Mouse (Mus musculus) heart, embryonic 14.5 days (tissue): ENCODE results near the gene Hipk1. TPM values are rescaled to one million over a fixed set of nuclear protein-coding genes. Genes with fewer than 3 reads are reported as not detected.
"Not testable (repeated sequence)": the region's sequence is repeated elsewhere in the genome, so short reads cannot be mapped to it uniquely, and the experiment has no call there.

Source experiments
- ATAC-seq: fragments of 200-750 bp; cut with Nextera tagmentation; 2 replicates; pipeline ENCODE4 v1.8.0; 2017; ENCODE audit warnings: low read depth, moderate TSS enrichment; ENCODE audit not compliant: insufficient number of reproducible peaks, insufficient read depth, low FRiP score
- H3K27ac ChIP-seq, 2 experiments: fragments of 200-500 bp in 1 of 2; fragments of 300-500 bp in 1 of 2; sonication (generic) in 1 of 2; replicated peaks in 1 of 2; 2 replicates each; pipeline ENCODE4 v1.5.1; 2012 to 2014; ENCODE audit warnings: low read depth in 2 of 2, low read length in 2 of 2, control low read depth in 1 of 2, mild to moderate bottlenecking in 1 of 2, mixed read lengths in 1 of 2; ENCODE audit not compliant: control insufficient read depth in 1 of 2, insufficient read depth in 1 of 2
- H3K27me3 ChIP-seq: fragments of 300-500 bp; sonication (generic); 2 replicates; pipeline ENCODE4 v1.6.1; 2014; ENCODE audit warnings: mild to moderate bottlenecking, low read length, control low read depth; ENCODE audit not compliant: control insufficient read depth, insufficient read depth
- H3K36me3 ChIP-seq: fragments of 300-500 bp; sonication (generic); 2 replicates; pipeline ENCODE4 v1.6.1; 2014; ENCODE audit warnings: mild to moderate bottlenecking, control low read depth, low read length, mixed read lengths; ENCODE audit not compliant: control insufficient read depth, insufficient read depth
- H3K4me1 ChIP-seq, 2 experiments: fragments of 200-500 bp in 1 of 2; fragments of 300-500 bp in 1 of 2; sonication (generic) in 1 of 2; 2 replicates each; pipeline ENCODE4 v1.6.1; 2012 to 2014; ENCODE audit warnings: low read length in 2 of 2, control low read depth in 1 of 2, mixed read lengths in 1 of 2; ENCODE audit not compliant: control insufficient read depth in 2 of 2, insufficient read depth in 2 of 2
- H3K4me2 ChIP-seq: fragments of 300-500 bp; sonication (generic); 2 replicates; pipeline ENCODE4 v1.6.1; 2014; ENCODE audit warnings: mild to moderate bottlenecking, low read length
- H3K4me3 ChIP-seq, 2 experiments: fragments of 200-500 bp in 1 of 2; fragments of 300-500 bp in 1 of 2; sonication (generic) in 1 of 2; 2 replicates each; pipeline ENCODE4 v1.5.1; 2012 to 2014; ENCODE audit warnings: low read length in 2 of 2, mild to moderate bottlenecking in 2 of 2, control low read depth in 1 of 2, low read depth in 1 of 2, moderate library complexity in 1 of 2; ENCODE audit not compliant: control insufficient read depth in 1 of 2, insufficient read depth in 1 of 2
- H3K9ac ChIP-seq: fragments of 300-500 bp; sonication (generic); 2 replicates; pipeline ENCODE4 v1.6.1; 2014; ENCODE audit warnings: mild to moderate bottlenecking, low read length
- H3K9me3 ChIP-seq: fragments of 300-500 bp; sonication (generic); 2 replicates; pipeline ENCODE4 v1.6.1; 2016; ENCODE audit warnings: low read length, control low read depth; ENCODE audit not compliant: control insufficient read depth
- WGBS: fragments of 180-500 bp; shearing (Covaris S2); extraction: QIAGEN DNeasy Blood & Tissue Kit; methylation state at CpG from one replicate; pipeline ENCODE4 v1.1.7; 2014; 5-methylcytosine and 5-hydroxymethylcytosine counted together
- polyA plus RNA-seq: library from polyadenylated mRNA; unstranded; fragments of >200 nt; fragmentation: Nextera tagmentation; extraction: Ambion mirVana; gene quantifications from 2 replicates; pipeline ENCODE4 v1.2.1, GENCODE M21; 2014

The Hipk1 gene
- polyA plus RNA-seq, 1 experiment from 2014 or later: 15.3 TPM

DNA sequence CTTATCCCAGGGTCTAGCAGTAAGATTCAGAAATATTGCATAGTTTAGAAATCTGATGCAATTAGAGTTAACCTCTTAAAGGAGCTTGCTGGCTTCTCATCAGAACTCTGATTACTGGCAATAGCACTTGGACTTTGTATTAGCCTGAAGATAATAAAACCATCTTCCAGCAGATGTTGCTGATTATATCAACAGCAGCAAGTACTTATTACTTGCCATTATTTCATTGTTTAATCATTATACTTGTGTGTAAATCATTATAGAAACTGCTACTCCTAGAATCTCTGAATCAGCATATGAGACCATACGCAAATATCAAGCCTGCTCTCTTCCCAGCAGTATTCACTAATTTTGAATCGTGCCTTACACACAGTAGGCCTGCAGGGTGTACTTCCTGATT, 42.6 kb upstream of the Hipk1 start:
- Histone ChIP-seq H3K9ac (no peak overlapping the region), H3K36me3 (no peaks in the 10 kb centered on the region), H3K27me3 (no peaks in the 10 kb centered on the region), H3K4me3 (no peak overlapping the region), H3K27ac (no peak overlapping the region), H3K9me3 (no peaks in the 10 kb centered on the region), H3K4me1 (peaks cover 5 to 24% of the 10 kb centered on the region in 2 experiments), H3K4me2 (no peak overlapping the region)
- 92% methylated on average over 2 of the region's 2 CpGs for WGBS
- no peak for ATAC-seq

GRCm38 (mm10) chr3:103832426-103832825, 41.1 kb upstream of the Hipk1 start, which contains the start of gene Bcl2l15:
TSS of gene Bcl2l15 (plus strand) at chr3:103832601.
- Histone ChIP-seq H3K27ac (peak within 1 kb of the TSS in 1 of 2 experiments; percentile 19; a peak in 2 of 4 replicates), H3K36me3 (no peaks in the 10 kb centered on the region), H3K9me3 (no peaks in the 10 kb centered on the region), H3K27me3 (no peaks in the 10 kb centered on the region), H3K9ac (no peak within 1 kb of the TSS), H3K4me3 (no peak within 1 kb of the TSS), H3K4me2 (no peak within 1 kb of the TSS), H3K4me1 (peaks cover 5 to 24% of the 10 kb centered on the region in 2 experiments)
- no peak for ATAC-seq

- no peak overlapping the region for H3K4me3 ChIP-seq
- no peak overlapping the region for H3K9ac ChIP-seq
- no peaks in the 10 kb centered on the region for H3K36me3 ChIP-seq
- peak overlapping the region in 1 of 2 experiments; percentile 19; a peak in 1 of 4 replicates for H3K27ac ChIP-seq
- H3K4me1 ChIP-seq: peaks cover 5 to 24% of the 10 kb centered on the region in 2 experiments
- H3K9me3 ChIP-seq: no peaks in the 10 kb centered on the region
- H3K27me3 ChIP-seq: no peaks in the 10 kb centered on the region
- no peak overlapping the region for H3K4me2 ChIP-seq
- ATAC-seq: no peak
- 46% methylated on average over 7 of the region's 7 CpGs for WGBS
Measured at GRCm38 (mm10) chr3:103831146-103831545, 39.8 kb upstream of the Hipk1 start.

DNA sequence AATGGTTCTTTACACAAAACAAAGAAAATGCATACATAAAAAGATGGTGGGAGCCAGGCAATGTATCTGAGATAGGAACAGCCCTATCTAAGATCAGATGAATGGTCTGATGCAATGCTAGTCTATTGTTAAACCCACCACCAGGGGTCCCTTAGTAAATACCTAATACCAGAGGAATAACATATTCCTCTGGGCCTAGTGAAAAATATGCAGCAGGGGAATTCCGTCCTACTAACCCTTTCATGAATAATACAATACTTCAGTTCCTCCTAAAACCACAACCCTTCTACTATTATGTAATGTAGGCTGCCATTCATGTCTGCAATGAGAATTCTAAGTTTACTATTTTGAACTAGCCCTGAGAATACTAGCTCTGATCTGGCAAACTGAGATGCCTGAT, 39.3 kb upstream of the Hipk1 start:
- not testable (repeated sequence) for H3K4me3 ChIP-seq, H3K27me3 ChIP-seq, H3K4me2 ChIP-seq, H3K9ac ChIP-seq, H3K9me3 ChIP-seq, ATAC-seq, H3K36me3 ChIP-seq
- peaks cover 5 to 24% of the 10 kb centered on the region in 2 experiments for H3K4me1 ChIP-seq
- 65% methylated on average over 1 of the region's 1 CpGs for WGBS
- peak overlapping the region in 1 of 2 experiments; percentile 19; a peak in 1 of 4 replicates for H3K27ac ChIP-seq

- Histone ChIP-seq H3K9me3 (no peaks in the 10 kb centered on the region), H3K4me3 (no peak overlapping the region), H3K27me3 (no peaks in the 10 kb centered on the region), H3K9ac (no peak overlapping the region), H3K4me1 (peaks cover 5 to 24% of the 10 kb centered on the region in 2 experiments), H3K27ac (no peak overlapping the region), H3K36me3 (no peaks in the 10 kb centered on the region), H3K4me2 (no peak overlapping the region)
- ATAC-seq: no peak
- 76% methylated on average over 3 of the region's 3 CpGs for WGBS
Measured at GRCm38 (mm10) chr3:103829036-103829435, 37.7 kb upstream of the Hipk1 start.

- Histone ChIP-seq H3K27ac (no peak overlapping the region), H3K4me1 (peaks cover 2 to 21% of the 10 kb centered on the region in 2 experiments), H3K27me3 (no peaks in the 10 kb centered on the region), H3K4me3 (no peak overlapping the region), H3K9ac (no peak overlapping the region), H3K4me2 (no peak overlapping the region), H3K36me3 (peaks cover 11% of the 10 kb centered on the region), H3K9me3 (no peaks in the 10 kb centered on the region)
- ATAC-seq: no peak
Measured at GRCm38 (mm10) chr3:103827548-103827947, 36.2 kb upstream of the Hipk1 start.

- peaks cover 0 to 11% of the 10 kb centered on the region in 2 experiments; a peak in 3 of 4 replicates for H3K4me1 ChIP-seq
- H3K4me3 ChIP-seq: no peak overlapping the region
- H3K27ac ChIP-seq: no peak overlapping the region
- no peaks in the 10 kb centered on the region for H3K9me3 ChIP-seq
- ATAC-seq: no peak
- no peak overlapping the region for H3K9ac ChIP-seq
- H3K36me3 ChIP-seq: peaks cover 44% of the 10 kb centered on the region
- WGBS: 88% methylated on average over 6 of the region's 6 CpGs
- no peaks in the 10 kb centered on the region for H3K27me3 ChIP-seq
- H3K4me2 ChIP-seq: no peak overlapping the region
Measured at GRCm38 (mm10) chr3:103810967-103811366, 19.6 kb upstream of the Hipk1 start.

DNA sequence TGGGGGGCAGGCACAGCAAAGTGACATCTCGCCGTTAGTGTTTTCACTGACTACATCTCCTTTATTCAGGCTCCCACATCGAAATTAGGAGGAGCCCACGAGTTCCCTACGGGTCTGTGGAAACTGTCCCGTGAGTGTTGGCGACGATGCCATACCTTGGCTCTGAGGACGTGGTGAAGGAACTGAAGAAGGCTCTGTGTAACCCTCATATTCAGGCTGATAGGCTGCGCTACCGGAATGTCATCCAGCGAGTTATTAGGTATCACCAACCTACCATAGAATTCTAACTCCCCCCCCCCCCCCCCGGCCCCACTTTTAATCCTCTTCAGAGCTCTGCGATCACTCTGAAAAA, 18.4 kb upstream of the Hipk1 start:
- ATAC-seq: peak; percentile 33
- Histone ChIP-seq H3K27ac (peak overlapping the region; percentile 88 to 89), H3K4me2 (peak overlapping the region; percentile 88), H3K36me3 (peaks cover 42% of the 10 kb centered on the region), H3K27me3 (no peaks in the 10 kb centered on the region), H3K9ac (peak overlapping the region; percentile 83), H3K9me3 (no peaks in the 10 kb centered on the region), H3K4me3 (peak overlapping the region; percentile 77 to 79), H3K4me1 (peaks cover 0 to 11% of the 10 kb centered on the region in 2 experiments; a peak in 3 of 4 replicates)
- WGBS: 1% methylated on average over 14 of the region's 14 CpGs
